Mouse (Mus musculus): ENCODE data around the gene Agpat1. TPM values are rescaled to one million over a fixed set of nuclear protein-coding genes. Genes with fewer than 3 reads are reported as not detected.
A peak's percentile ranks its signal among the peaks of the same experiment; 100 is the strongest.

Gene Agpat1
- polyA plus RNA-seq, 1 experiment, result 236 TPM

DNA sequence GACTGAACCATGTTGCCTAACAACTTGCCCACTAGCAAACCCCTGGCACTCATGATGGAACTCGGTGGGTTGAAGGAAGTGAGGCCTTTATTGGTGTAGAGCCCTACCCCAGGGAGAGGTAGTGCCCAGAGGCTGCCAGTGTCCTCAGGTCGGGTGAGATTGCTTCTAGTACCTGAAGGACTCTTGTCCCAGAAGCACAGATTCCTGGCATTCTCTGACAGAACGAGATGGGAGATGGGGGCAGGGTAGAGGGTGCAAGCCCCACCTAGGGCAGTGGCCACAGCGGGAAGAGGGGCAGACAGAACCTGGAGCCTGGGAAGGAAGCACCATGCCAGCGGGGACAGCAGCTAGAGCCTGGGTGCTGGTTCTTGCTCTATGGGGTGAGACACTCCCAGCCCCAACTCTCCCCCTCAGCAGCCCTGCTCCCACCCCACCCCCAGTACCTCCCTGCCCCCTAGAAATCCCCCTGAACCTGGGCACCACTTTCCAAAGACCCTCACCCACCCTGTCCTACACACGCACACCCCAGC is 6.4 kb upstream of the Agpat1 start, which contains the start of gene Ager:
Ager (plus strand) TSS at position 297 of the 530 bp plus-strand sequence.
- no peak within 1 kb of the TSS for H3K4me3 ChIP-seq (ENCODE audit: insufficient read depth, low read length)
- TF ChIP-seq POLR2A (IDR thresholded peaks at IDR 0.05; ENCODE audit: extremely low read depth, insufficient read depth, low read length) (peak; percentile 31; the same call in 1 of the 2 replicates), CTCF (IDR thresholded peaks at IDR 0.05; ENCODE audit: extremely low read depth, insufficient read depth, low read length) (no peak)

DNA sequence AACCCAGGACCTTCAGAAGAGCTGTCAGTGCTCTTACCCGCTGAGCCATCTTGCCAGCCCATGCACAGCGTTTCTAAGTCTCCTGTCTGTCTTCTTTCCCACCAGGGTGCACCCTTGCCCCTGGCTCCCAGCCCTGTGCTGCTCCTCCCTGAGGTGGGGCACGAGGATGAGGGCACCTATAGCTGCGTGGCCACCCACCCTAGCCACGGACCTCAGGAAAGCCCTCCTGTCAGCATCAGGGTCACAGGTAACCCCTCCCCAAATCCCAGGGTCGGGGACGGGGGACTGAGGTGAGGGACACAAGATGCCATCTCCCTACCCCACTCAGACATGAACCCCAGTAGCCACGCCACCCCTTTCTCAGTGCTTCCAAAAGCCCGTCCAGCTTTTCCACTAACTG is 4.2 kb upstream of the Agpat1 start:
- no peak for TF ChIP-seq POLR2A (IDR thresholded peaks at IDR 0.05; ENCODE audit: extremely low read depth, insufficient read depth, low read length)
- H3K4me1 ChIP-seq (ENCODE audit: control insufficient read depth, insufficient read depth, low read length), result peaks cover 3% of the 10 kb centered on the region

More for the DNA sequence above, 6.4 kb upstream of the Agpat1 start, which contains the start of gene Ager:
- Histone ChIP-seq H3K4me1 (ENCODE audit: control insufficient read depth, insufficient read depth, low read length) (no peaks in the 10 kb centered on the region), H3K27ac (ENCODE audit: insufficient read depth, low read length) (no peak within 1 kb of the TSS)

DNA sequence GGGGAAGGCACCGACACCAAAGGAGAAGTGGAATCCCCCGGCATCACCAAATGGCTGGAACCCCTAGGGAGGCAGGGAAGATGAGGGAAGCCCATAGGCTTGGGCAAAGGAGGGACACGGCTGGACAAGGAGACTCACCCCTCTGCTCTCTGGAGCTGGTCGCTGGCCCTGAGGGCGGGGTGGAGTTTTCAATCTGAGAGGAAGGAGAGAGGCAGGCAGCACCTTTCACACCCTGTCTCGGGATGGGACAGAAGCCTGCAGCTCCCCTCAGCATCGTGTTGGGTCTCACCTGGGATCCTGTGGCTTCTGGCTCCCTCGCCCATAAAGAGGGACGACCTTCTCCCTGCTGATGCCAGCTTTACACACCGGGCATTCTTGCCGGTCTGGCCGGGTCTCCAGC is 2.3 kb upstream of the Agpat1 start:
- no peak for TF ChIP-seq POLR2A (IDR thresholded peaks at IDR 0.05; ENCODE audit: extremely low read depth, insufficient read depth, low read length)
- TF ChIP-seq CTCF (IDR thresholded peaks at IDR 0.05; ENCODE audit: extremely low read depth, insufficient read depth, low read length), result no peak
- Histone ChIP-seq H3K4me3 (ENCODE audit: insufficient read depth, low read length) (no peak overlapping the region), H3K27ac (ENCODE audit: insufficient read depth, low read length) (no peak overlapping the region), H3K4me1 (ENCODE audit: control insufficient read depth, insufficient read depth, low read length) (peaks cover 5% of the 10 kb centered on the region)

More for the DNA sequence above, 4.2 kb upstream of the Agpat1 start:
- no peak overlapping the region for H3K27ac ChIP-seq (ENCODE audit: insufficient read depth, low read length)
- H3K4me3 ChIP-seq (ENCODE audit: insufficient read depth, low read length), result no peak overlapping the region

DNA sequence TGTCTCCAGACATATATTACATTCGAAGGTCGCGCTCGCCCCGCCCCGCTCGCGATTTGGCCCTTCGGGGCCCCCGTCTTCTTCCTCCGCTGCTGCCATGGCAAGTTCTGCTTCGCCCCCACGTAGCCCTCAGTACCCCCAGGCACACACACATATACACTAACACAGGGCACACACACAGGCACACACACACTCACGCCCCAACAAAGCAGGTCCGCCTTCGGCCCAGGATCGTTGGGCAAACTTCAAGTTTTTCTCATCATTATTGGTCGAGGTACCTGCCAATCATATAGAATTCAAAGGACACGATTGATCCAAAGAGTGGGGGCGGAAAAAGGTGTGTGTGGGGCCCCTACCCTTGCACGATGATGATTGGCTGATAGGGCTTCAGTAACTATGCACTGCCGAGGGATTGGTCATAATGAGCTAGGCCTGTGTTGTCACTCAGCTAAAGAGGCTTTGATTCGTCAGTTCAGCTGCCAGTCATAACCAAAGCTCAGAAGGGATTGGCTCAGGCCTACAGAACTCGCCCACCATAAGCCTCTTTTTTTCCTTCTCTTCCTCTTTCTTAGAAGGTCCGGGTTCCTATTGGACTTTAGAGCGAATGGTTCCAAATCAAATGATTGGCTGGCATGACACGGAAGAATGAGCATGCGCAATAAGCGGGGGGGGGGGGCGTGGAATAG is 544 bp upstream of the Agpat1 start, which contains the start of gene Rnf5:
Rnf5 (minus strand) TSS at position 316 of the 686 bp plus-strand sequence.
- H3K4me1 ChIP-seq (ENCODE audit: control insufficient read depth, insufficient read depth, low read length), result peaks cover 8% of the 10 kb centered on the region
- H3K4me3 ChIP-seq (ENCODE audit: insufficient read depth, low read length), result peak within 1 kb of the TSS; percentile 69
- H3K27ac ChIP-seq (ENCODE audit: insufficient read depth, low read length), result peak within 1 kb of the TSS; percentile 90
- peak; percentile 62; the same call in 1 of the 2 replicates for TF ChIP-seq POLR2A (IDR thresholded peaks at IDR 0.05; ENCODE audit: extremely low read depth, insufficient read depth, low read length)
- TF ChIP-seq CTCF (IDR thresholded peaks at IDR 0.05; ENCODE audit: extremely low read depth, insufficient read depth, low read length), result no peak

DNA sequence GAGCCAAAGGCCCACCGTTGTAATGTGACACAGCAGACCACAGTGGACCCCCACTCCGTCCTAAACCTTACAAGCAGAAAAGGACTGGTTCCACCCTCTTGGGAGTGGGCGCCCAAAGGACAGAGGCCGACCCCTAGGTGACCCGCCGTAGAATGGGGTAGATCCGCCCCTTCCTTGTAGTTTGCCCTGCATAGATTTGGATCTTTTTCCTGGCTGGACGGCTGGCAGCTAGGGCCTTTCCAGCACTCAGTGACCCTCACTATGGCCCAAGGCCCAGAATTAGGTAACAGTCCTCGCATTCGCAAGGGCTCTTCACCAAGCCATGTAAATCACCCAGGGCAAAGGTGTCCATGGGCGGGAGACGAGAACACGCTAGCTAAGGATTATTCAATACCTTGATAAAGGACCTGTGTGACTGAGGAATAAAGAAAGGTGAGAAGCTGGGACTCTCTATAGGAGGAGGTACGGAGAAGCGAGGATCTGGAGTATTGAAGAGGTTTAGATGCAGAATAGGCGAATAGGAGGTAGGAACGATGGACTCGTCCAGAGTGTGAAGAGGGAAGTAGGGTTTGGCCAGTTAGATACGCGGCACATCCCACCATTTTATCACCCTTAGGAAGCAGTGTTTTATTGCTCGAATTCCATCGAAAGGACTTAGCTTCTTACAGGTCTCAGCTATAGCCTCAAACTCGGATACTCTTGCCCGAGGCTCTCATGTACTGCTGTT is 612 bp downstream of the Agpat1 start:
- peaks cover 9% of the 10 kb centered on the region for H3K4me1 ChIP-seq (ENCODE audit: control insufficient read depth, insufficient read depth, low read length)
- H3K4me3 ChIP-seq (ENCODE audit: insufficient read depth, low read length), result peak overlapping the region; percentile 61
- TF ChIP-seq CTCF (IDR thresholded peaks at IDR 0.05; ENCODE audit: extremely low read depth, insufficient read depth, low read length), result no peak
- no peak for TF ChIP-seq POLR2A (IDR thresholded peaks at IDR 0.05; ENCODE audit: extremely low read depth, insufficient read depth, low read length)
- H3K27ac ChIP-seq (ENCODE audit: insufficient read depth, low read length), result peak overlapping the region; percentile 90

DNA sequence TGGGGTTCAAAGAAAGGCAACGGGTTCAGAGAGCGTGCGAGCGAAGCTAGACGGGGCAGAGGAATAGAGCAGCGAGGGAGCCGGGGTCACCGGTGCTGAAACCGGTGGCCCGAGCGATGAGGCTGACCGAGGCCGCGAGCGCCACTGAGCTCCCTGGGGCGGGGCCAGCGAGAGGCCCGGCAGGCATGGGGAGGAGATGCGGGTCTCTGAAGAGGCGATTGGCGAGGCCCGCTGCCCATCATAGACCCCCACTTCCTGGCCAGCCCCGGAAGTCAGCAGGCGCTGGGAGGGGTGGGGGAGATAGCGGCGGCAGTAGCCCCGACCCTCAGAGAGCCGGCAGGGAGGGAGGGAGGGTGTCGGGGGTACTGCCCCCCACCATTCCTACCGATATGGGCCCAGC is 1.5 kb downstream of the Agpat1 start:
- TF ChIP-seq POLR2A (IDR thresholded peaks at IDR 0.05; ENCODE audit: extremely low read depth, insufficient read depth, low read length) (peak; percentile 77), CTCF (IDR thresholded peaks at IDR 0.05; ENCODE audit: extremely low read depth, insufficient read depth, low read length) (no peak)
- peak overlapping the region; percentile 90 for H3K27ac ChIP-seq (ENCODE audit: insufficient read depth, low read length)
- H3K4me3 ChIP-seq (ENCODE audit: insufficient read depth, low read length), result peak overlapping the region; percentile 61
- H3K4me1 ChIP-seq (ENCODE audit: control insufficient read depth, insufficient read depth, low read length), result peaks cover 9% of the 10 kb centered on the region

DNA sequence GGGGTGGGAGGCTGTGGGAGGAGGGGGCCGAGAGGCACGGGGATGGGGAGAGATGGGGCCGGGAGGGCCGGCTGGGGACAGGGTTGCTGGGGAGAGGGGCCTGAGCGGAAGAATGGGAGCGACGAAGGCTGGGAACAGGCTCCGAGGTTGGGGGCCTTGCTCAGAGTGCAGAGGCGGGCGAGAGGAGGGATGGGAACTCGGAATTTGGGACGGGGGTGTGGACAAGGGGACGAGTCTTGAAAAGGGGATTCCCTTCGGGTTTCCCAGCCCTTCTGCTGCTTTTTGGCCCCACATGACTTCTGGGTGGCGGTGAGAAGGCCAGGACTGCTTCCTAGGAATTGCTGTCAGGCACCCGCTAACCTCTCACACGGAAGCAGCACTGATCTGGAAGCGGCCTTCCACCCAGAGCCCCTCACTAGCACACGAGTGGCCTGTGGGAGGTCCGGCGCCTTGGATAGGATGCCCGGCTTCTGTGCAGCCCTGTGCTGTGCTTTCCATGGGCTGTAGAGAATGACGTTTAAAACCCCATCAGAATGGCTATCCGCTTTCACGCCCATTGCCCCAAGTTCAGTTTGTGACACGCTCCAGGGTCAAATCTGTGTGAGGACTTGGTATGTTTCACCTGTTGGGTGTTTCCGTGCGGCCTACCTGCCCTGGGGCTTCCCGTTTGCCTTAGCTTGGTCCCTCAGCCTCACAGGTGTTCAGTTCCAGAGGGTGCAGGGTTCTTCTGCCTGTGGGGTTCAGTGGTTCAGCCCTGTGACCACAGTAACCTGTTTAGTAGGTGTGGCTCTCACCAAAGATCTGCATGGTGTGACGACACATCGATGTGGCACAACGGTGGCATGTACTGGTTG is 2.4 kb downstream of the Agpat1 start:
- TF ChIP-seq CTCF (IDR thresholded peaks at IDR 0.05; ENCODE audit: extremely low read depth, insufficient read depth, low read length) (no peak), POLR2A (IDR thresholded peaks at IDR 0.05; ENCODE audit: extremely low read depth, insufficient read depth, low read length) (no peak)
- H3K4me3 ChIP-seq (ENCODE audit: insufficient read depth, low read length), result peak overlapping the region; percentile 61
- H3K27ac ChIP-seq (ENCODE audit: insufficient read depth, low read length), result no peak overlapping the region
- peaks cover 9% of the 10 kb centered on the region for H3K4me1 ChIP-seq (ENCODE audit: control insufficient read depth, insufficient read depth, low read length)

DNA sequence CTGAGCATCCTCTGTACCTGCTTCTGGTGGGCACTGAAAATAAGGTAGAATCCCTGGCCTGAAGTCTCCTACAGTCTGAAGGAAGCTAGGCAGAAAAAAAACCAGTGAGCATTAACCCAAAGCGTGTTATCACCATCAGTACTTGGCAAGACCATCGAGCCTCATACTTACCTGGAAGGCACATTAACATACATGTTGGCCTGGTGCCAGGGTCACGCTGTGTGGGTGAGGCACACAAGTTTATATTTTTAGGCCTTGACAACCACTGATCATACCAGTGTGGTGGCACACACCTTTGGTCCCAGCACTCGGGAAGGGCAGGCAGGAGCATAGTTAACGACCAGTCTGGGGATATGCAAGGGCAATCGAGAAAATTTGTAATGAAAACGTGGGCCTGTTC is 3.9 kb downstream of the Agpat1 start:
- TF ChIP-seq CTCF (IDR thresholded peaks at IDR 0.05; ENCODE audit: extremely low read depth, insufficient read depth, low read length) (no peak), POLR2A (IDR thresholded peaks at IDR 0.05; ENCODE audit: extremely low read depth, insufficient read depth, low read length) (no peak)
- Histone ChIP-seq H3K4me3 (ENCODE audit: insufficient read depth, low read length) (no peak overlapping the region), H3K27ac (ENCODE audit: insufficient read depth, low read length) (no peak overlapping the region), H3K4me1 (ENCODE audit: control insufficient read depth, insufficient read depth, low read length) (peaks cover 9% of the 10 kb centered on the region)

DNA sequence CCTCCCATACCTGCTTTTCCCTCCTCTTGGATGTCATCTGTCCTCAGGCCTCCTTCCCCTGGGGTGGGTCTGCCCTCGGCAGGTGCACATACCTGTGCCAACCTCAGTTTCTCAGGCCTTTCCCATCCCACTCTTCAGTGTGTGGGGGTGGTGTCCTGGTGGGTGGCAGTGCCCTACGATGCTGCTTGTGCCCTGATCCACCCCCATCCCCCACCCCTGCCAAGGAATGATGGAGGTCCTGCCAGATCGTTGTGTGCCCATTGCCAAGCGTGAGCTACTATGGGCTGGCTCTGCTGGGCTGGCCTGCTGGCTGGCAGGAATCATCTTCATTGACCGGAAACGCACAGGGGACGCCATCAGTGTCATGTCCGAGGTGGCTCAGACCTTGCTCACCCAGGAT is 7.0 kb downstream of the Agpat1 start:
- H3K4me3 ChIP-seq (ENCODE audit: insufficient read depth, low read length), result no peak overlapping the region
- TF ChIP-seq CTCF (IDR thresholded peaks at IDR 0.05; ENCODE audit: extremely low read depth, insufficient read depth, low read length) (no peak), POLR2A (IDR thresholded peaks at IDR 0.05; ENCODE audit: extremely low read depth, insufficient read depth, low read length) (no peak)
- H3K4me1 ChIP-seq (ENCODE audit: control insufficient read depth, insufficient read depth, low read length), result peaks cover 8% of the 10 kb centered on the region
- H3K27ac ChIP-seq (ENCODE audit: insufficient read depth, low read length), result no peak overlapping the region

Measured in cortical plate, adult 2 months (tissue).